Mouse (Mus musculus): ENCODE data around the gene 2010315B03Rik.
A peak's percentile ranks its signal among the peaks of the same experiment; 100 is the strongest.

- no peak for TF ChIP-seq CTCF (IDR thresholded peaks at IDR 0.05; ENCODE audit: low read depth, low read length)
- no peak for TF ChIP-seq POLR2A (IDR thresholded peaks at IDR 0.05; ENCODE audit: insufficient read depth, low read length)
- TF ChIP-seq EP300 (IDR thresholded peaks at IDR 0.05; ENCODE audit: insufficient read depth, low read depth, low read length) = 0 out of 2 replicates have a peak, but pooled peaks have one; percentile 24
These were observed at the start of gene 2010315B03Rik for GRCm38 (mm10) chr9:124312171-124313142.

All from ES-Bruce4 (cell line).